Mouse (Mus musculus): ENCODE measurements at regions not wholly inside any gene's neighbourhood (a gene's known extent, or its start where the extent isn't known, plus 50 kb on each side); places are given as distances from the start of the nearest gene placed in this dataset.

GRCm38 (mm10) chr6:126350476-126350875, 183.8 kb upstream of the Ntf3 start:
- no peak for TF ChIP-seq POLR2A (IDR thresholded peaks at IDR 0.05; ENCODE audit: insufficient read length, low read depth)
- TF ChIP-seq CEBPB (IDR thresholded peaks at IDR 0.05; ENCODE audit: insufficient read depth, poor library complexity, severe bottlenecking), result no peak
- no peak for TF ChIP-seq MYOD1 (IDR thresholded peaks at IDR 0.05; ENCODE audit: control insufficient read depth in 1 of 3, insufficient read length in 2 of 3, low read depth in 2 of 3)
- TF ChIP-seq USF1 (IDR thresholded peaks at IDR 0.05; ENCODE audit: low read depth), result no peak
- TF ChIP-seq TCF3 (IDR thresholded peaks at IDR 0.05; ENCODE audit: insufficient read length, low read depth), result no peak
- no peak for TF ChIP-seq MAX (IDR thresholded peaks at IDR 0.05; ENCODE audit: low read depth)
- no peak for TF ChIP-seq E2F4 (IDR thresholded peaks at IDR 0.05; ENCODE audit: insufficient read depth)
- TF ChIP-seq TCF12 (IDR thresholded peaks at IDR 0.05; ENCODE audit: insufficient read depth, poor library complexity, severe bottlenecking), result no peak
- no peak for TF ChIP-seq MYOG (IDR thresholded peaks at IDR 0.05; ENCODE audit: control insufficient read depth in 1 of 3, insufficient read depth in 1 of 3, insufficient read length in 2 of 3, low read depth in 2 of 3)

All from myocyte (in vitro differentiated cells).